Mouse (Mus musculus): ENCODE measurements at regions not wholly inside any gene's neighbourhood (a gene's known extent, or its start where the extent isn't known, plus 50 kb on each side); places are given as distances from the start of the nearest gene placed in this dataset.

DNA sequence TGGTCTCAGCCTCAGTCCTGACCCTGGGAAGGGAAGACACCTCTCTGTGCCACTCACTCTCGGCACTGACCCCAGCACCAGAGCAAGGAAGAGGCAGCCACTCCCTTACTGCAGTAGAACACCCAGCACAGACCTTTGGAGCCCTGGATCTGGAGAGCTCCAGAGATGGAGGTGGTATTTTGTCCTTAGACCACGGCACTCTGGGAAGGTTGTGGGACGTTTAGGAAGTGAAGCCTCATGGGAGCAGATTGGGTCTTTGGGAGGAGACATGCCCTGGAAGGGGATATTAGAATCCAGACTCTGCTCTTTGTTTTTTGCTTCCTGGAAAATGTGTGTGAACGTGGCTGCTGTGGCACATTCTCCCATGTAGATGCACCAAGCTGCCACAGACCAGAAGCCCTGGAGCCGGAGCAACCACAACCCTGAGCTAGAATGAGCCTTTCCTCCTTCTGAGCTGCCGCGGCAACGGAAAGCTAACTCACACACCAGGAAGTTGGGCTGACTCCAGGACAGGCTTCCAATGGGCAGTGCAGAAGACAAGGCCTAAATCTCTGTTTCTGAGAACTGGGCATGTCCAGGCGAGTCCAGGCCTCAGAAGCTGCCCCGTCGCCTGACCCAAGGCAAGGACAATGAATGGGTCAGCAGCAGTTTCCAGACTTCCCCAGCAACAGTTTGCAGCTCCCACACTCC lies 356.9 kb upstream of the Kcnab2 start:
- no peak for DNase-seq (ENCODE audit: low spot score)

DNA sequence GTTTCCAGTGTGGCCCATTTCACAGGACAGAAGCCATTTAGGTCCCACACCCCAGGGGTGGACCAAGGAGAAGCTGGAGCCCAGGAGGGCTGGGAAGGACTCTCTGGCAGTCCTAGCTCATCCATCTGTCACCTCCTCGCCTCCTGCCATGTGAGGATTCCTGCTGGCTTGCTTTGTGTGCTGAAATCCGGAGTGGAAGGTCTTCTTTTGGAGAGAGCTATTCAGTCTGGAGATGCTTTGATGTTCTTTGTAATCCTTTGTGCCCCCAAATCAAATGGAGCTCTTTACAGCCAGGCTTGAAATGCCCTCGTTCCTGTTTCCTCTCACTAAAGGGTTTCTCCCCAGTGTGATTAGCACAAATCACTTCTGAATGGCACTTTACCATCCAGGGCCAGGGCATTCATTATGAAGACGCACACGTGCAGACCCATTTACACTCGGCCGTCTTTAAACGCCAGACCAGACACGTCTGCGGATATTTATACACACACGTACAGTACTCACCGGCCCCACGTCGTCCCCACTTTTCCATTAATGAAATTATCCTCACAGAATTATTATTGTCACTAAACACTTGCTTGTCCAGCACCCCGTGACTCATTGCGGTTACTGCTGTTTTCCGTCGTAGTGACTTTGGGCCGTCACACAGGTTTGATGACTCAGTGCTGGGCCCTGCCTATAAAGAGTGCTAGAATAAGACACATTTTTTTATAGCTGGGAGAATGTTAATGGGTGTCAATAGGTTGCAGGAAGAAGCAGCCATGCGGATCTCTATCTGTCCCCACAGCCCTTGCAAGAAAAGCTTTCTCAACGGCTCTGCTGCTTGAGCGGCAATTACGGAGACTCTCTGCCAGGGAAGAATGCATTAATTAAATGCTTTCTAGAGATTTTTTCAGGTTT lies 356.0 kb upstream of the Kcnab2 start:
- no peak for DNase-seq (ENCODE audit: low spot score)

- DNase-seq (ENCODE audit: low spot score): no peak
These were observed 355.2 kb upstream of the Kcnab2 start for GRCm38 (mm10) chr4:152832757-152833363.

DNA sequence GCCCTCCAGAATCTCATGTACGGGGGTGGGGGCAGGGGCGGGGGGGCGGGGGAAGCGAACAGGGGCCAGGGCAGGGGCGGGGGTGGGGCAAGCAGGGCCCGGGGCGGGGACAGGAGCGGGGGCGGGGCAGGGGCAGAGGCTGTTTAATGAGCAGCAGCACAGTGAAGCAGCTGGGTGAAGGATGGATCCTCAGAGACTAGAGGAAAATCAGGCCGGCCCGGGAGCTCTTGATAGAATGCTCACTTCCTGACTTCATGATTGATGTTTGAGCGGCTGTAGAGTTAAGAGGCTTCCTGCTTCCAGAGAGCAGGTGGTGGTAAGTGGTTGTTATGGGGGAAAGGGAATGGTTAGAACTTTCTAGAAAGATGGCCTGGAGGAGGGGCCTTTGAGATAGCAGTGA lies 347.5 kb upstream of the Kcnab2 start:
- no peak for DNase-seq (ENCODE audit: low spot score)

GRCm38 (mm10) chr4:152816139-152816757 lies 338.6 kb upstream of the Kcnab2 start:
- DNase-seq (ENCODE audit: low spot score): no peak

DNA sequence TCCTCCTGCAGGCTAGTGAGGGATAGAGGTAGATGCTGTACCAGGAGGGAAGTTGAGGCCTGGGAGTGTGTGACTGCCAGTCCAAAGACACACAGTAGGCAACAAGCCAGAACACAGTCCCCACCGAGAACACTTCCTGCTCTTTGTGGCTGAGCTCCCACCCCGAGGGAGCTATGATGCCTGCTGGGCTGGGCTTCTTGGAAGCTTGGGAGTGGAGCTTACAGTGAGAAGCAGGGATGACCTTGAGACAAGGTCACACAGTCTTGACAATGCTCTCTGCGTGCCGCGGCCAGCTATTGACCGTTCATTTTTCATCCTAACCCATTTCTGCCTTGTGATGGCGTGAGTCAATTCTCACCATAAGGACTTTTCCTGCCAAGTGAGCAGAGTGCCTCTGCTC lies 328.9 kb upstream of the Kcnab2 start:
- no peak for DNase-seq (ENCODE audit: low spot score)

- DNase-seq (ENCODE audit: low spot score): peak; percentile 70
These were observed 321.7 kb upstream of the Kcnab2 start for GRCm38 (mm10) chr4:152799392-152799791.

DNA sequence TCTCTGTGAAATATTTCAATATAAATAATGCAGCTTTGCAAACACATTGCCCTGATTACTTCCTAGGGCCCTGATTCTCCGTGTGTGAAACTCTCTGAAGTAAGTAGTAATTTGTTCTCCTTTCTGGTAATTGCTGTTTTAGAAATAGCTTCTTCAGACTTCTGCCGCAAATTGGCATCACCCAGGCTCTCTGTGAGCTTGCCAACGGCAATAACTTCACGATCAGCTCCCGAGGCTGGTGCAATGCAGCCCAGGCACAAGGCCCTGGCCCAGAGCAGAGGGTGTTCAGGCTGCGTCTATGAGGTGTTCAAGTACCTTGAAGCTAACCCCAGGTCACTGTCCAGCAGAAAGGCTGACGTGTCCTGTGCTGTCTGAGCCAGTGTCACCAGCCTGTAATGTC lies 310.8 kb upstream of the Kcnab2 start:
- DNase-seq (ENCODE audit: low spot score): no peak

DNA sequence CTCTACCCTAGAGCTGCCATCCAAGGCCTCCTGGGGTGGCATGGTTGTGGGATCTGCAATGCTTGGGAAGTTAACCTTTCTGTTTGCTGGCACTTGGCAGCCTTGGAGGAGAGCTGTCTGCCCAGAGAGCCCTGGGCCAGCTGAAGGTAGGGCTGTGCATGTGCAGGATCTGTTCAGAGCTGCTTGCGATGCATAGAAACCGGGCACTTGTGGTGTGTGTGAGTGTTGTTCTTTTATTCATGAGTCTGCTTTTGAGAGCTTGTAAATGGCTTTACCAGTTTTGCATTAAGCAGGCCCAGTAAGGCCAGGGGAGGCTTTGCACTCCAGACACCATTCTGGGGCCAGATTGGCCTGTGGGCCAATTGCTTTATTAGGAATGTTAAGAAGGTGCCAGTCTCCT lies 307.3 kb upstream of the Kcnab2 start:
- DNase-seq (ENCODE audit: low spot score): no peak

DNA sequence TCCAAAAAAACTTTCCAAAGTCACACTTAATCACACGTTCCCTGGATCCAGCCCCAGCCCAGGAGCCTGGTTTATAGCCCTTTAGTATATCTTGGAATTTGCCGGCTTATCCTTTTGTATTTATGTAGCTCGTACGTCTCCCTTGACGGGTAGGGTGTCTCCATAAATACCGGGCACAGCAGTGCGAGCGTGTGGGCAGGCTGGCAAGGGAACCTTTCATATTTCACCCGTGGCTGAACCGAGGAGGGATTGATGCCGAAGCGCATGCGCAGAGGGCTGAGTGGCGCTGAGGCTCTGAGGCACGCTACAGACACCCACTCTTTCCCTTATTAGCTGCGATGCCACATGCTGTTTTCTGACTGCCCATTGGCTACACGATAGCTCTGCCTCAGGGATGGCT lies 301.9 kb upstream of the Kcnab2 start:
- DNase-seq (ENCODE audit: low spot score): no peak

GRCm38 (mm10) chr4:152775801-152776200 lies 298.1 kb upstream of the Kcnab2 start:
- no peak for DNase-seq (ENCODE audit: low spot score)

GRCm38 (mm10) chr4:152771386-152771785 lies 293.7 kb upstream of the Kcnab2 start:
- no peak for DNase-seq (ENCODE audit: low spot score)

DNA sequence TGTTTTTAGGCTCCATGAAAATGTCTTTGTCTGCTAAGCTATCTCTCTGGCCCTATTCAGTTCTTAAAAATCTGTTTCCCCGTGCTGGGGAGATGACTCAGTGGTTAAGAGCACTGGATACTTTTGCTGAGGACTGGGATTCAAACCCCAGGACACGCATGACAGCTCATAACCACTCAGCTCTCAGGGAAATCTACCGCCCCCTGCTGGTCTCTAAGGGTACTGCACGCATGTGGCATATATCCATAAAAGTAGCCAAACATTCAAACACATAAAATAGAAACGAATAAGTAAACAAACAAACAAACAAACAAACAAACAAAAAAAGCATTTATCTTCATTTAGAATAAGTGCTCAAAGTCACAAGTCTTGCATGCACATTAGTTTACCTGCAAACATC lies 289.7 kb upstream of the Kcnab2 start:
- peak; percentile 24 for DNase-seq (ENCODE audit: low spot score)

GRCm38 (mm10) chr4:152763116-152763515 lies 285.4 kb upstream of the Kcnab2 start:
- DNase-seq (ENCODE audit: low spot score): no peak

- DNase-seq (ENCODE audit: low spot score): no peak
These were observed 284.9 kb upstream of the Kcnab2 start for GRCm38 (mm10) chr4:152762576-152762975.

- no peak for DNase-seq (ENCODE audit: low spot score)
These were observed 279.5 kb upstream of the Kcnab2 start for GRCm38 (mm10) chr4:152757191-152757590.

- DNase-seq (ENCODE audit: low spot score): no peak
These were observed 278.9 kb upstream of the Kcnab2 start for GRCm38 (mm10) chr4:152756535-152756934.

- DNase-seq (ENCODE audit: low spot score): no peak
These were observed 278.1 kb upstream of the Kcnab2 start for GRCm38 (mm10) chr4:152755756-152756155.

GRCm38 (mm10) chr4:152744366-152744765 lies 266.7 kb upstream of the Kcnab2 start:
- DNase-seq (ENCODE audit: low spot score): no peak

DNA sequence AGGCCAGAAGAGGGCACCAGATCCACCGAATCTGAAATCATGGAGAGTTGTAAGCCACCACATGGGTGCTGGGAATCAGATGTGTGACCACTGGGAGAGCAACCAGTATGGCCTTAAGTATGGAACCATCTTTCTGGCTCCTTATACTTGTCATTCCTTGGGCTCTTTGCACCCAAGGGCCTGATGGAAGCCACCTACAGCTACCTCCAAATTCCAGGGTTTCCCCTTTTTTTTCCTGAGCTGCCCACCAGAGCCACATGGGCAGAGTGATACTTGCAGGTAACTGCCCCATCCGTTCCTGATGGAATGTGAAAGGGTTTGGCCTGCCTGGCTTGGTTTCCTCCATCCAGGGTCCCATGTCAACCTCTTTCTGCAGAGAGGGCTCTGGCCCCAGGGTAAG lies 255.3 kb upstream of the Kcnab2 start:
- no peak for DNase-seq (ENCODE audit: low spot score)

DNA sequence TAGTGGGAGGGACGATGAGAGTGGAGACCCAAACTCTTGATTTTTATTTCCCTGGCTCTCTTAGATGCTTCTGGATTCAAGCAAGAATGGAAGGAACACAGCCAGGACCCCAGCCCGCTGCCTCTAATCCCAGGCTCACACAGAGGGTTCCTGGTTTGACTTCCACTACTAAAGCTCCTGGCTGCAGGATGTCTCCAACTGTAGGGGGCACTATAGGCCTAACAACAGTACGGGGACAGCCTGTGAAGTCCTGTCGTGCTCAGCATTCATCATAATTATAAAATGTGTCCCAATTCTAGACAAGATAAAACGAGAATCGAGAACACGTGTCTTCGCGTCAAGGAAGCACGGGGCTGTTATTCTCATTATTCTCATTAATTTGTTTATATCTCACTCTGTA lies 254.3 kb upstream of the Kcnab2 start:
- DNase-seq (ENCODE audit: low spot score): no peak

- DNase-seq (ENCODE audit: low spot score): no peak
These were observed 253.5 kb upstream of the Kcnab2 start for GRCm38 (mm10) chr4:152731082-152731720.
